Mouse (Mus musculus): ENCODE data around the gene Nup210l. TPM values are rescaled to one million over a fixed set of nuclear protein-coding genes. Genes with fewer than 3 reads are reported as not detected.

The Nup210l gene
- polyA plus RNA-seq, 1 experiment = 0.35 TPM

GRCm38 (mm10) chr3:90222941-90223340, 119.0 kb downstream of the Nup210l start:
- Histone ChIP-seq H3K79me2 (ENCODE audit: control insufficient read depth, insufficient read depth) (no peaks in the 10 kb centered on the region), H3K4me3 (no peak overlapping the region), H3K36me3 (ENCODE audit: control insufficient read depth, insufficient read depth) (no peaks in the 10 kb centered on the region), H3ac (ENCODE audit: control insufficient read depth, insufficient read length) (no peak overlapping the region), H3K27me3 (ENCODE audit: control insufficient read depth, insufficient read depth, insufficient read length) (no peaks in the 10 kb centered on the region), H3K4me2 (ENCODE audit: low read depth) (no peak overlapping the region)
- TF ChIP-seq MAX (IDR thresholded peaks at IDR 0.05; ENCODE audit: low read depth) (no peak), POLR2AphosphoS2 (IDR thresholded peaks at IDR 0.05; ENCODE audit: insufficient read length, low read depth) (no peak), CEBPB (IDR thresholded peaks at IDR 0.05; ENCODE audit: insufficient read depth, poor library complexity, severe bottlenecking) (no peak), MYOD1 (IDR thresholded peaks at IDR 0.05; ENCODE audit: control insufficient read depth in 1 of 3, insufficient read length in 2 of 3, low read depth in 2 of 3) (no peak), TCF3 (IDR thresholded peaks at IDR 0.05; ENCODE audit: insufficient read length, low read depth) (no peak), E2F4 (IDR thresholded peaks at IDR 0.05; ENCODE audit: insufficient read depth) (no peak), USF1 (IDR thresholded peaks at IDR 0.05; ENCODE audit: low read depth) (no peak), SRF (IDR thresholded peaks at IDR 0.05; ENCODE audit: control insufficient read depth, insufficient read length, low read depth) (no peak), POLR2A (IDR thresholded peaks at IDR 0.05; ENCODE audit: insufficient read length, low read depth) (no peak), REST (IDR thresholded peaks at IDR 0.05; ENCODE audit: insufficient read depth, insufficient read length) (no peak), TCF12 (IDR thresholded peaks at IDR 0.05; ENCODE audit: insufficient read depth, poor library complexity, severe bottlenecking) (no peak), MYOG (IDR thresholded peaks at IDR 0.05; ENCODE audit: control insufficient read depth in 1 of 3, insufficient read depth in 1 of 3, insufficient read length in 2 of 3, low read depth in 2 of 3) (no peak)

- Histone ChIP-seq H3K4me3 (no peak overlapping the region), H3K79me2 (ENCODE audit: control insufficient read depth, insufficient read depth) (no peaks in the 10 kb centered on the region), H3K4me2 (ENCODE audit: low read depth) (no peak overlapping the region), H3K36me3 (ENCODE audit: control insufficient read depth, insufficient read depth) (no peaks in the 10 kb centered on the region), H3K27me3 (ENCODE audit: control insufficient read depth, insufficient read depth, insufficient read length) (no peaks in the 10 kb centered on the region), H3ac (ENCODE audit: control insufficient read depth, insufficient read length) (no peak overlapping the region)
- TF ChIP-seq E2F4 (IDR thresholded peaks at IDR 0.05; ENCODE audit: insufficient read depth) (no peak), MYOD1 (IDR thresholded peaks at IDR 0.05; ENCODE audit: control insufficient read depth in 1 of 3, insufficient read length in 2 of 3, low read depth in 2 of 3) (no peak), POLR2A (IDR thresholded peaks at IDR 0.05; ENCODE audit: insufficient read length, low read depth) (no peak), REST (IDR thresholded peaks at IDR 0.05; ENCODE audit: insufficient read depth, insufficient read length) (no peak), CEBPB (IDR thresholded peaks at IDR 0.05; ENCODE audit: insufficient read depth, poor library complexity, severe bottlenecking) (no peak), TCF12 (IDR thresholded peaks at IDR 0.05; ENCODE audit: insufficient read depth, poor library complexity, severe bottlenecking) (no peak), USF1 (IDR thresholded peaks at IDR 0.05; ENCODE audit: low read depth) (no peak), SRF (IDR thresholded peaks at IDR 0.05; ENCODE audit: control insufficient read depth, insufficient read length, low read depth) (no peak), MAX (IDR thresholded peaks at IDR 0.05; ENCODE audit: low read depth) (no peak), TCF3 (IDR thresholded peaks at IDR 0.05; ENCODE audit: insufficient read length, low read depth) (no peak), MYOG (IDR thresholded peaks at IDR 0.05; ENCODE audit: control insufficient read depth in 1 of 3, insufficient read depth in 1 of 3, insufficient read length in 2 of 3, low read depth in 2 of 3) (no peak), POLR2AphosphoS2 (IDR thresholded peaks at IDR 0.05; ENCODE audit: insufficient read length, low read depth) (no peak)
Measured at GRCm38 (mm10) chr3:90224331-90224730, 120.4 kb downstream of the Nup210l start.

- TF ChIP-seq USF1 (IDR thresholded peaks at IDR 0.05; ENCODE audit: low read depth) (no peak), POLR2AphosphoS2 (IDR thresholded peaks at IDR 0.05; ENCODE audit: insufficient read length, low read depth) (no peak), POLR2A (IDR thresholded peaks at IDR 0.05; ENCODE audit: insufficient read length, low read depth) (no peak), MYOG (IDR thresholded peaks at IDR 0.05; ENCODE audit: control insufficient read depth in 1 of 3, insufficient read depth in 1 of 3, insufficient read length in 2 of 3, low read depth in 2 of 3) (no peak), MYOD1 (IDR thresholded peaks at IDR 0.05; ENCODE audit: control insufficient read depth in 1 of 3, insufficient read length in 2 of 3, low read depth in 2 of 3) (no peak), TCF12 (IDR thresholded peaks at IDR 0.05; ENCODE audit: insufficient read depth, poor library complexity, severe bottlenecking) (no peak), E2F4 (IDR thresholded peaks at IDR 0.05; ENCODE audit: insufficient read depth) (no peak), SRF (IDR thresholded peaks at IDR 0.05; ENCODE audit: control insufficient read depth, insufficient read length, low read depth) (no peak), REST (IDR thresholded peaks at IDR 0.05; ENCODE audit: insufficient read depth, insufficient read length) (no peak), MAX (IDR thresholded peaks at IDR 0.05; ENCODE audit: low read depth) (no peak), CEBPB (IDR thresholded peaks at IDR 0.05; ENCODE audit: insufficient read depth, poor library complexity, severe bottlenecking) (no peak), TCF3 (IDR thresholded peaks at IDR 0.05; ENCODE audit: insufficient read length, low read depth) (no peak)
- Histone ChIP-seq H3K4me3 (peak overlapping the region; percentile 92), H3K27me3 (ENCODE audit: control insufficient read depth, insufficient read depth, insufficient read length) (no peaks in the 10 kb centered on the region), H3K4me2 (ENCODE audit: low read depth) (peak overlapping the region; percentile 87), H3K79me2 (ENCODE audit: control insufficient read depth, insufficient read depth) (peaks cover 8% of the 10 kb centered on the region), H3ac (ENCODE audit: control insufficient read depth, insufficient read length) (peak overlapping the region; percentile 3), H3K36me3 (ENCODE audit: control insufficient read depth, insufficient read depth) (peaks cover 15% of the 10 kb centered on the region)
Measured at GRCm38 (mm10) chr3:90231075-90231474, 127.1 kb downstream of the Nup210l start.

GRCm38 (mm10) chr3:90231507-90232333, 127.8 kb downstream of the Nup210l start, which contains the start of gene Jtb:
Jtb (plus strand) TSS chr3:90231597.
- TF ChIP-seq MYOG (IDR thresholded peaks at IDR 0.05; ENCODE audit: control insufficient read depth in 1 of 3, insufficient read depth in 1 of 3, insufficient read length in 2 of 3, low read depth in 2 of 3) = peak in 2 of 3 experiments; percentile 79 to 80
- TF ChIP-seq MAX (IDR thresholded peaks at IDR 0.05; ENCODE audit: low read depth) = no peak
- no peak for TF ChIP-seq REST (IDR thresholded peaks at IDR 0.05; ENCODE audit: insufficient read depth, insufficient read length)
- TF ChIP-seq USF1 (IDR thresholded peaks at IDR 0.05; ENCODE audit: low read depth) = peak; percentile 87
- peak; percentile 92 for TF ChIP-seq POLR2AphosphoS2 (IDR thresholded peaks at IDR 0.05; ENCODE audit: insufficient read length, low read depth)
- TF ChIP-seq TCF12 (IDR thresholded peaks at IDR 0.05; ENCODE audit: insufficient read depth, poor library complexity, severe bottlenecking) = no peak
- TF ChIP-seq SRF (IDR thresholded peaks at IDR 0.05; ENCODE audit: control insufficient read depth, insufficient read length, low read depth) = no peak
- TF ChIP-seq E2F4 (IDR thresholded peaks at IDR 0.05; ENCODE audit: insufficient read depth) = no peak
- TF ChIP-seq MYOD1 (IDR thresholded peaks at IDR 0.05; ENCODE audit: control insufficient read depth in 1 of 3, insufficient read length in 2 of 3, low read depth in 2 of 3) = peak; percentile 8 to 90 (median 87)
- TF ChIP-seq CEBPB (IDR thresholded peaks at IDR 0.05; ENCODE audit: insufficient read depth, poor library complexity, severe bottlenecking) = no peak
- peak; percentile 96 for TF ChIP-seq POLR2A (IDR thresholded peaks at IDR 0.05; ENCODE audit: insufficient read length, low read depth)
- no peak for TF ChIP-seq TCF3 (IDR thresholded peaks at IDR 0.05; ENCODE audit: insufficient read length, low read depth)
- Histone ChIP-seq H3K36me3 (ENCODE audit: control insufficient read depth, insufficient read depth) (peaks cover 15% of the 10 kb centered on the region), H3K79me2 (ENCODE audit: control insufficient read depth, insufficient read depth) (peaks cover 8% of the 10 kb centered on the region), H3K27me3 (ENCODE audit: control insufficient read depth, insufficient read depth, insufficient read length) (no peaks in the 10 kb centered on the region), H3K4me3 (peak within 1 kb of the TSS; percentile 92), H3K4me2 (ENCODE audit: low read depth) (peak within 1 kb of the TSS; percentile 87), H3ac (ENCODE audit: control insufficient read depth, insufficient read length) (peak within 1 kb of the TSS; percentile 3)

All from myocyte (in vitro differentiated cells).